Mouse (Mus musculus): ENCODE results near the gene Phlpp1.

Phlpp1 gene

GRCm38 (mm10) chr1:106164111-106164510 is 7.4 kb upstream of the Phlpp1 start:
- DNase-seq (ENCODE audit: low read depth, low spot score) = no peak

GRCm38 (mm10) chr1:106168001-106168400 is 3.6 kb upstream of the Phlpp1 start:
- no peak for DNase-seq (ENCODE audit: low read depth, low spot score)

- no peak for DNase-seq (ENCODE audit: low read depth, low spot score)
Measured at GRCm38 (mm10) chr1:106168801-106169200, 2.8 kb upstream of the Phlpp1 start.

- DNase-seq (ENCODE audit: low read depth, low spot score) = no peak
Measured at GRCm38 (mm10) chr1:106169741-106170265, 1.7 kb upstream of the Phlpp1 start.

- peak; percentile 29 for DNase-seq (ENCODE audit: low read depth, low spot score)
Measured at GRCm38 (mm10) chr1:106172301-106172930, 864 bp downstream of the Phlpp1 start.

GRCm38 (mm10) chr1:106172931-106173371 is 1.4 kb downstream of the Phlpp1 start:
- DNase-seq (ENCODE audit: low read depth, low spot score) = no peak

GRCm38 (mm10) chr1:106173621-106174156 is 2.1 kb downstream of the Phlpp1 start:
- no peak for DNase-seq (ENCODE audit: low read depth, low spot score)

GRCm38 (mm10) chr1:106174598-106174997 is 3.0 kb downstream of the Phlpp1 start:
- no peak for DNase-seq (ENCODE audit: low read depth, low spot score)

GRCm38 (mm10) chr1:106175360-106175759 is 3.8 kb downstream of the Phlpp1 start:
- no peak for DNase-seq (ENCODE audit: low read depth, low spot score)

- no peak for DNase-seq (ENCODE audit: low read depth, low spot score)
Measured at GRCm38 (mm10) chr1:106176791-106177190, 5.2 kb downstream of the Phlpp1 start.

GRCm38 (mm10) chr1:106177868-106178790 is 6.6 kb downstream of the Phlpp1 start:
- DNase-seq (ENCODE audit: low read depth, low spot score) = no peak

GRCm38 (mm10) chr1:106183701-106184100 is 12.1 kb downstream of the Phlpp1 start:
- DNase-seq (ENCODE audit: low read depth, low spot score) = no peak

GRCm38 (mm10) chr1:106184780-106185460 is 13.4 kb downstream of the Phlpp1 start:
- DNase-seq (ENCODE audit: low read depth, low spot score) = no peak

- DNase-seq (ENCODE audit: low read depth, low spot score) = no peak
Measured at GRCm38 (mm10) chr1:106185461-106185924, 13.9 kb downstream of the Phlpp1 start.

GRCm38 (mm10) chr1:106186062-106186461 is 14.5 kb downstream of the Phlpp1 start:
- no peak for DNase-seq (ENCODE audit: low read depth, low spot score)

GRCm38 (mm10) chr1:106187480-106187879 is 15.9 kb downstream of the Phlpp1 start:
- no peak for DNase-seq (ENCODE audit: low read depth, low spot score)

- no peak for DNase-seq (ENCODE audit: low read depth, low spot score)
Measured at GRCm38 (mm10) chr1:106188756-106189155, 17.2 kb downstream of the Phlpp1 start.

GRCm38 (mm10) chr1:106189311-106189710 is 17.8 kb downstream of the Phlpp1 start:
- DNase-seq (ENCODE audit: low read depth, low spot score) = no peak

- DNase-seq (ENCODE audit: low read depth, low spot score) = no peak
Measured at GRCm38 (mm10) chr1:106190695-106191094, 19.1 kb downstream of the Phlpp1 start.

- no peak for DNase-seq (ENCODE audit: low read depth, low spot score)
Measured at GRCm38 (mm10) chr1:106191885-106192284, 20.3 kb downstream of the Phlpp1 start.

- DNase-seq (ENCODE audit: low read depth, low spot score) = no peak
Measured at GRCm38 (mm10) chr1:106192864-106193470, 21.4 kb downstream of the Phlpp1 start.
